Mouse (Mus musculus) heart, embryonic 10.5 days (tissue): ENCODE data around the gene Rnf227. TPM values are rescaled to one million over a fixed set of nuclear protein-coding genes. Genes with fewer than 3 reads are reported as not detected.
"Not testable (repeated sequence)": the region's sequence is repeated elsewhere in the genome, so short reads cannot be mapped to it uniquely, and the experiment has no call there.

Source experiments
- DNase-seq: peaks from one replicate; pipeline ENCODE4 v3.0.0-alpha.2; 2017; ENCODE audit warnings: low spot score
- H3K27ac ChIP-seq: fragments of 300-500 bp; sonication (generic); 2 replicates; pipeline ENCODE4 v1.5.1; 2016; ENCODE audit warnings: mild to moderate bottlenecking
- H3K27me3 ChIP-seq: fragments of 300-500 bp; sonication (generic); 2 replicates; pipeline ENCODE4 v1.6.1; 2016; ENCODE audit warnings: mild to moderate bottlenecking; ENCODE audit not compliant: poor library complexity, insufficient read depth, severe bottlenecking
- H3K36me3 ChIP-seq: fragments of 300-500 bp; sonication (generic); 2 replicates; pipeline ENCODE4 v1.6.1; 2016; ENCODE audit warnings: mild to moderate bottlenecking, moderate library complexity
- H3K4me1 ChIP-seq: fragments of 300-500 bp; sonication (generic); 2 replicates; pipeline ENCODE4 v1.6.1; 2016; ENCODE audit warnings: mild to moderate bottlenecking
- H3K4me3 ChIP-seq: fragments of 300-500 bp; sonication (generic); 2 replicates; pipeline ENCODE4 v1.5.1; 2016; ENCODE audit warnings: mild to moderate bottlenecking, moderate library complexity
- H3K9me3 ChIP-seq: fragments of 300-500 bp; sonication (generic); 2 replicates; pipeline ENCODE4 v1.6.1; 2016; ENCODE audit warnings: mild to moderate bottlenecking, moderate library complexity
- WGBS: fragments of 180-500 bp; shearing (Covaris S2); methylation state at CpG from one replicate; pipeline ENCODE4 v1.1.7; 2016; 5-methylcytosine and 5-hydroxymethylcytosine counted together
- polyA plus RNA-seq: library from polyadenylated mRNA; unstranded; fragments of >200 nt; fragmentation: Nextera tagmentation; extraction: Ambion mirVana; gene quantifications from 2 replicates; pipeline ENCODE4 v1.2.1, GENCODE M21; 2016

Gene Rnf227
- polyA plus RNA-seq: 6.4 and 9.8 TPM in 2 replicates

GRCm38 (mm10) chr11:69340161-69341131 is at the start of gene Rnf227:
Rnf227 (plus strand) TSS chr11:69340461.
- Histone ChIP-seq H3K36me3 (peaks cover 27% of the 10 kb centered on the region), H3K4me3 (peak within 1 kb of the TSS; percentile 65), H3K4me1 (peaks cover 17% of the 10 kb centered on the region), H3K27ac (peak within 1 kb of the TSS; percentile 88), H3K27me3 (peaks cover 26% of the 10 kb centered on the region), H3K9me3 (no peaks in the 10 kb centered on the region)
- DNase-seq: no peak
- WGBS: 3% methylated on average over 99 of the region's 99 CpGs

DNA sequence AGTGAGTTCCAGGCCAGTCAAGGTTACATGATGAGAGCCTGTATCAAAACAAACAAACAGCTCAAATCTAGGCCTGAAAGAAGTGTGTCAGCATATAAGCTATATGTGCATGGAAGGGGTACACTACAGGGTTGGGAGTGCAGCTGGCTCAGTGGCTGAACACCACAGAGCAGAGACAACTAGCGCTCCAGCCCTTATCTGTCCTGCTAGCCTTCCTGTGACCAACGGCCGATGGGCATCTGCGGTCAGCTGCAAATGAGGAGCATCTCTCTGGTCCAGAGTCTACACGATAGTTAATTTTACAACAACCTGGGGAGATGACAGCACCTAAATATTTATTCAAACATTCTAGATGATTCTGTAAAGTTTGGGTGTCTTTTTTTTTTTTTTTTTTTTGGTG is 49.1 kb upstream of the Rnf227 start:
- WGBS: 79% methylated on average over 5 of the region's 5 CpGs
- Histone ChIP-seq H3K9me3 (no peaks in the 10 kb centered on the region), H3K4me3 (no peak overlapping the region), H3K27ac (no peak overlapping the region), H3K36me3 (no peaks in the 10 kb centered on the region), H3K27me3 (no peaks in the 10 kb centered on the region), H3K4me1 (no peaks in the 10 kb centered on the region)
- no peak for DNase-seq

- no peak overlapping the region for H3K27ac ChIP-seq
- H3K27me3 ChIP-seq: no peaks in the 10 kb centered on the region
- no peak overlapping the region for H3K4me3 ChIP-seq
- no peaks in the 10 kb centered on the region for H3K4me1 ChIP-seq
- no peak for DNase-seq
- 88% methylated on average over 3 of the region's 3 CpGs for WGBS
- peaks cover 20% of the 10 kb centered on the region for H3K36me3 ChIP-seq
- no peaks in the 10 kb centered on the region for H3K9me3 ChIP-seq
These were observed 45.0 kb upstream of the Rnf227 start for GRCm38 (mm10) chr11:69295286-69295685.

GRCm38 (mm10) chr11:69297799-69298198 is 42.5 kb upstream of the Rnf227 start:
- H3K4me1 ChIP-seq: no peaks in the 10 kb centered on the region
- peaks cover 40% of the 10 kb centered on the region for H3K36me3 ChIP-seq
- no peaks in the 10 kb centered on the region for H3K27me3 ChIP-seq
- H3K9me3 ChIP-seq: no peaks in the 10 kb centered on the region
- WGBS: 70% methylated on average over 2 of the region's 2 CpGs
- H3K27ac ChIP-seq: no peak overlapping the region
- DNase-seq: no peak
- H3K4me3 ChIP-seq: no peak overlapping the region

DNA sequence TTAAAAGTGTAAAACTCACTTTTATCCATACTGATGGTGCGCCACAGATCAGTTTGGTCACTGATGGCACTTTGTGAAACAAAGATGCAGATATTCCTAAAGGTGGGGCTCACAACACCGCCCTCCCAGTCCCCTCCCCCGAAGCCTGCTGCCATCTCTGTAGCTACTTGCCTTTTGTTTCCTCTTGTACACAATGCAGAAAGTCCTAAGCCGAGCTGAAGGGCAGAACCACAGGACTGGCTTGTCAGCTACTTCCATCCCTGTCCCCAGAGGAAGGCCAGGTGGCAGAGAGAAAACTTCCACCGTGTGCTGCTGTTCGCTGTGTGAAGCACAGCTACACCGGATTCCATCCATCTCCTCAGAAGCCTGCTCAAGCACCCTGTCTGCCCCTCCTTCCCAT is 42.0 kb upstream of the Rnf227 start:
- no peak overlapping the region for H3K4me3 ChIP-seq
- 75% methylated on average over 7 of the region's 7 CpGs for WGBS
- peaks cover 45% of the 10 kb centered on the region for H3K36me3 ChIP-seq
- DNase-seq: no peak
- no peaks in the 10 kb centered on the region for H3K9me3 ChIP-seq
- no peaks in the 10 kb centered on the region for H3K4me1 ChIP-seq
- no peak overlapping the region for H3K27ac ChIP-seq
- H3K27me3 ChIP-seq: no peaks in the 10 kb centered on the region

DNA sequence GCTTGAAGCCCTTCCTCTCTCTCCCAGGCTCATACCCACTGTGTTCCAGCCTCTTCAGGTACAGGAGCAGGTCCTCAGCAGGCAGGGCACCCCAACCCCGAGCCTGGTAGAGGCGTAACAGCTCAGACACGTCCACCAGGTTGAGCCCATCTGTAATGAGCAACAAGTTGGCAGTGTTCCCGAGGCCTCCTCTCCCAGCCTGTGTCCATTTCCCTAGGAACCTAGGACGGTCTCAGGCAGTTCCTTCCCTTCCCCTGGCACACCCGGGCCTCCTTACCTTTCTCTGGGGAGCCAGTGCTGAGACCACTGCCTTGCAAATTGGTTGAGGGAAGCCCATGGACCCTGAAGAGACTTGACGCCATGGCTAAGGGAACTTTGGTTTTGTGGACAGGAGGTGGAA is 37.4 kb upstream of the Rnf227 start:
- no peaks in the 10 kb centered on the region for H3K27me3 ChIP-seq
- DNase-seq: no peak
- H3K36me3 ChIP-seq: peaks cover 86% of the 10 kb centered on the region
- no peaks in the 10 kb centered on the region for H3K9me3 ChIP-seq
- H3K4me3 ChIP-seq: no peak overlapping the region
- no peak overlapping the region for H3K27ac ChIP-seq
- WGBS: 84% methylated on average over 7 of the region's 7 CpGs
- no peaks in the 10 kb centered on the region for H3K4me1 ChIP-seq

GRCm38 (mm10) chr11:69305291-69305690 is 35.0 kb upstream of the Rnf227 start:
- 92% methylated on average over 9 of the region's 9 CpGs for WGBS
- H3K36me3 ChIP-seq: peaks cover 94% of the 10 kb centered on the region

DNA sequence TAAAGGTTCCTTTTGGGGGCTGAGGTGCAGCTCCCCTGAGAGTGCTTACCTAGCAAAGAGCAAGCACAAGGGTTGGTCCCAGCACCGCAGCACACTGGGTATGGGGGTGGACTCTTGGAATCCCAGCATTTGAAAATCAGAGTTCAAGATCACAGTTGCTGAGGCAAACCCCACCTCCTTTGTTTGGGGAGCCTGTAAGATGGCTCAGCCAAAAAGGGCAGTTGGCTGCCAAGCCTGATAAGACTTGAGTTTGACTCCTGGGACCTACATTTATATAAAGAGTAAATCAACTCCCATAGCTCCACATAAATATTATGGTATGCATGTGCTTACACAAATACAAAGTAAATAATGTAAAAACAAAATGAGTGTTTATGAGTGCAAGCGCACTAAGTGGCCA is 34.2 kb upstream of the Rnf227 start:
- H3K27ac ChIP-seq: no peak overlapping the region
- H3K36me3 ChIP-seq: peaks cover 96% of the 10 kb centered on the region
- no peaks in the 10 kb centered on the region for H3K9me3 ChIP-seq
- H3K4me3 ChIP-seq: no peak overlapping the region
- H3K4me1 ChIP-seq: peaks cover 2% of the 10 kb centered on the region; the same call in 1 of the 2 replicates
- DNase-seq: no peak
- no peaks in the 10 kb centered on the region for H3K27me3 ChIP-seq
- WGBS: 95% methylated on average over 2 of the region's 2 CpGs

More at GRCm38 (mm10) chr11:69305291-69305690, 35.0 kb upstream of the Rnf227 start:
- H3K27me3 ChIP-seq: no peaks in the 10 kb centered on the region
- no peaks in the 10 kb centered on the region for H3K4me1 ChIP-seq
- DNase-seq: no peak
- H3K9me3 ChIP-seq: no peaks in the 10 kb centered on the region
- H3K4me3 ChIP-seq: no peak overlapping the region
- no peak overlapping the region for H3K27ac ChIP-seq

DNA sequence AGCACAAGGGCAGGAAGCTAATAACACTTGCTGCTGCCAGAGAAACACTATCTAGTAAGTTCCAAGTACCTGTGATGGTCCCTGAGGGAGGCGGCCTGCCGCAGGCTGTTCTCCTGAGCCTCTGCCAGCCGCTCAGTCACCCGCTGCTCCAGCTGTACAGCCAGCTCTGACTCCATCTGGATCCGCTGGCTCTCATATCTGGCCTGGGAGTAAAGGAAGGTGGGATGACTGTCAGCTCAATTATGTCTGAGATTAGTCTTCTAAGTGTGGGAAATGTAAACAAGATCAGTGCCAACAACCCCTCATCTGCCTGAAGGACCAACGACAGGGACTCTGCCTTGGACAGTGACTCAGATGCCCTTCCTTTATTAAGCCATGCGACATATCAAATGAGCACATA is 29.0 kb upstream of the Rnf227 start:
- DNase-seq: no peak
- Histone ChIP-seq H3K27me3 (no peaks in the 10 kb centered on the region), H3K4me1 (peaks cover 5% of the 10 kb centered on the region; the same call in 1 of the 2 replicates), H3K36me3 (peaks cover 82% of the 10 kb centered on the region), H3K9me3 (no peaks in the 10 kb centered on the region), H3K27ac (no peak overlapping the region), H3K4me3 (no peak overlapping the region)
- 69% methylated on average over 7 of the region's 7 CpGs for WGBS

DNA sequence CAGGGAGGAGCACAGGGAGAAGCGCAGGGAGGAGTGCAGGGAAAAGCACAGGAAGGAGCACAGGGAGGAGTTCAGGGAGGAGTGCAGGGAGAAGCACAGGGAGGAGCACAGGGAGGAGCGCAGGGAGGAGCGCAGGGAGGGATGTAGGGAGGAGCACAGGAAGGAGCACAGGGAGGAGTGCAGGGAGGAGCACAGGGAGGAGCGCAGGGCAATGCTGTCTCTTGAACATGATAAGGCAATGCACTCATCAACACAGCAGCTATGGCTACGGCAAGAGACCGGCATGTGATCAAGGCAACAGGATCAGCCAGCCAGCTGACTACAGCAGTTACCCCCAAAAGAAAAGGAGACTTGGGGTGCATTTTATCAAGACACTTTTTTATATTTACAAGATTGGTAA is 23.9 kb upstream of the Rnf227 start:
- H3K27ac ChIP-seq: no peak overlapping the region
- DNase-seq: no peak
- H3K27me3 ChIP-seq: no peaks in the 10 kb centered on the region
- WGBS: 94% methylated on average over 6 of the region's 6 CpGs
- H3K4me3 ChIP-seq: no peak overlapping the region
- peaks cover 75% of the 10 kb centered on the region for H3K36me3 ChIP-seq
- no peaks in the 10 kb centered on the region for H3K9me3 ChIP-seq
- 0 out of 2 replicates have a peak, but pooled peaks cover 2% of the 10 kb centered on the region for H3K4me1 ChIP-seq

- H3K4me3 ChIP-seq, H3K9me3 ChIP-seq, H3K27me3 ChIP-seq, DNase-seq, H3K27ac ChIP-seq: not testable (repeated sequence)
- peaks cover 69% of the 10 kb centered on the region for H3K36me3 ChIP-seq
- 85% methylated on average over 3 of the region's 3 CpGs for WGBS
- peaks cover 14% of the 10 kb centered on the region for H3K4me1 ChIP-seq
These were observed 22.3 kb upstream of the Rnf227 start for GRCm38 (mm10) chr11:69318000-69318399.

GRCm38 (mm10) chr11:69321580-69321979 is 18.7 kb upstream of the Rnf227 start:
- Histone ChIP-seq H3K9me3 (no peaks in the 10 kb centered on the region), H3K4me3 (no peak overlapping the region), H3K36me3 (peaks cover 39% of the 10 kb centered on the region), H3K4me1 (peaks cover 38% of the 10 kb centered on the region), H3K27ac (no peak overlapping the region), H3K27me3 (peaks cover 4% of the 10 kb centered on the region)
- WGBS: 85% methylated on average over 6 of the region's 6 CpGs
- no peak for DNase-seq

DNA sequence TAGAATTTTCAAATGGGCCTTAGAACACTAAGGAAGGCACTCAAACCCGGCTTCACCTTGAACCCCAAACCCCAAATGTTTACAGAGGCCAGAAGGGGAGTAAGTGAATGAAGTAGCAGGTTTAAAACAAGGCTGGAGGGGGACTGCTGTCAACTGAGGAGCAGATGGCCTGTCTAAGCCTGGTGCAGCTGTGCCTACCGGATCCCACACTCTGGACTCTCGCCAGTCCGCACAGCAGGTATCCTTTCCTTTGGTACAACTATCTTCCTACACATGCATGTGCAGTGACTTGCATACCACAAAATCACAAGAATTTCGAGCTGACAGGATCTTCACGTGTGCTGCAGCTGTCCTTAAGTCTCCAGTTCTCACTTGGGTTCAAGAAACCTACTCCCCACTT is 18.3 kb upstream of the Rnf227 start:
- DNase-seq: no peak
- H3K27me3 ChIP-seq: peaks cover 8% of the 10 kb centered on the region
- no peak overlapping the region for H3K27ac ChIP-seq
- peaks cover 42% of the 10 kb centered on the region for H3K4me1 ChIP-seq
- WGBS: 80% methylated on average over 6 of the region's 6 CpGs
- H3K9me3 ChIP-seq: no peaks in the 10 kb centered on the region
- peak overlapping the region; percentile 77 for H3K4me3 ChIP-seq
- H3K36me3 ChIP-seq: peaks cover 38% of the 10 kb centered on the region
